Mouse (Mus musculus): Measurements from ENCODE around the gene Ubxn2a. TPM values are rescaled to one million over a fixed set of nuclear protein-coding genes. Genes with fewer than 3 reads are reported as not detected.

Gene Ubxn2a
- total RNA-seq, 2 experiments from 2014 or later, result 66.1 to 71.8 TPM

DNA sequence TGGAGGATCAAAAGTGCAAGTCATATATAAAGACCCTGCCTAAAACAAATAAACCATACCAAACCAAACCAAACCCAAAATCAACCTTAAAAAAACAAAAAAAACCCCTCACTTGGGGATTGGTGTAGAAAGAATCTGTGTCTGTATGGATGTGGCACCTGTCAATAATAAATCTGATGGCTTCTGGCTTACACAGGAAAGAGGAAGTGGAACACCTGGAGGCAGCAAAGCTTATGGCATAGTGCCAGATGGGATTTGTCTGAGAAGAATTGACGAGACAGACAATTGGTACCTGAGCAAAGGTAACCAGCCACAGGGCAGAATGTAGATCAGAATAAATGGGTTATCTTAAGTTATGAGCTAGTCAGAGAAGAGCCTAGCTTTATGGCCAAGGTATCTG, 22.4 kb downstream of the Ubxn2a start:
- no peak for DNase-seq (ENCODE audit: low spot score)
- intact Hi-C loops (cut with DNase I), result no loop called here

DNA sequence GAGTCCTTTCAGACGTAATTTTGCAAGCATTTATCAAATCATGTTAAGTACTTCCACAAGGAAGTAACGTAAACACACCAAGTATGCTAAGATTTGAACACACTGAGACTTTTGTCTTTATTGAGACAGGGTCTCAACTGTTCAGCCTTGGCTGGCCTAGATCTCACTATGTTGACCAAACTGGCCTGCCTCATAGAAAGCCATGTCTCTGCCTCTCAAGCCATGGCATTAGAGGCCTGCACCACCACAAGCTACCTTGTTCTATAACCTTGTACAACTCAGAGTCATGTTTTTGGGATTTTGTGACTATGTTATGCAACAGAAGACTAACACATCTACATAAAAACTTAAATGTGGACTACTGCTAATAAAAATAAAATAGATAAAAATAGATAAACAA, 25.4 kb downstream of the Ubxn2a start:
- DNase-seq (ENCODE audit: low spot score), result no peak
- intact Hi-C loops (cut with DNase I), result no loop called here

DNA sequence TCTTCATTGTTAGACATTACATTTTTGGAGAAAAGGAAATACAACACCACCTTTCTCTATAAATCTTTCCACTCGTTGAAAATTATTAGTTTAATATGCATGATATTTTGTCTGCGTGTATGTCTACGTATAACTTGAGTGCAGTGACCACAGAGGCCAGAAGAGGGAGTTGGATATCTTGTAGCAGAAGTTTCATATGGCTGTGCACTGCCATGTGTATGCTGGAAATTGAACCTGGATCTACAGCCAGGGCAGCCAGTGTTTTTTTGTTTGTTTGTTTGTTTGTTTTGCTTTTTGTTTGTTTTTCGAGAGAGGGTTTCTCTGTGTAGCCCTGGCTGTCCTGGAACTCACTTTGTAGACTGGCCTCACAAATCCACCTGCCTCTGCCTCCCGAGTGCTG, 28.5 kb downstream of the Ubxn2a start:
- intact Hi-C loops (cut with DNase I), result loop anchor here (5.0 kb wide), 1 partner anchor 38 kb away; the partner anchor contains the start of gene Atad2b
- DNase-seq (ENCODE audit: low spot score), result no peak

DNA sequence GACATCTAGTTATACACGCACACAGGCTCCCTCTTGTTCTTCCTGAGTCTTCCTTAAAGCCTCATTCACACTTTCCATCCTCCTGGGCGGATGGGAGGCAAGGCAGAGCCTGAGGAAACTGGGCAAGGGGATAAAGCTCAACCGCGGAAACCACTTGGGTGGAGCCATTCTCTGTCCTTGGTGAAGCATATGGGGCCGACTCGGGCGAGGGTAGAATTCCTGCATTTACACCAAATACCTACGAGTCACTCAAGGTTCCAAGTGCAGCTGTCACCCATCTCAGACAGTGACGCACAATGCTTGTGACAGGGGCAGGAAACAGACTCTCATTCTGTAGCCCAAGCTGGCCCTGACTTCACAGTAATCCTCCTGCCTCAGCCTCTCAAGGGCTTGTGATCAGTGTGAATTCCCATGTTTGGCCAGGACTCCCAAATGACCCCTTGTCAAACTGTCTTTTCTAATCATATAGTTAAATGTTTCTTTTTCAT, 29.2 kb downstream of the Ubxn2a start:
- intact Hi-C loops (cut with DNase I), result loop anchor here (5.0 kb wide), 1 partner anchor 39 kb away; the partner anchor contains the start of gene Atad2b
- DNase-seq (ENCODE audit: low spot score), result no peak

DNA sequence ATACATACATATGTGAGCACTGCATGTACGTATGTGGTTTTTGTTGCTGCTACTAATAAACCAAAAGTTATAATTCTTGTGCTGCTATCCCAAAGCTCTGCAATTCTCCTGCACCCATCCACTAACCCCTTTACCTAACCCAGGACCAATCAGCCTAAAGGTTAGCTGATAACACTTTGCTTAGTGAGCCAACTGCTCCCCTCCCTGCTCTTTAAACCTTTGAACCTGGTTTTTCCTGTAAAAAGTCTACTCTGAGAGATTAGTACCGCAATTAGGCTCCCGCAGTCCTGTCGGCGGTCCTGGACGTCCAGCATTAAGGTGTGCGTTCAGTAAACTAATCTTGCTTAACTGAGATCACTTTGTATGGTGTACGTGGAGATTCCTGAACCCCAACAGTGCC, 31.9 kb downstream of the Ubxn2a start:
- intact Hi-C loops (cut with DNase I), result loop anchor here (5.0 kb wide), 1 partner anchor 42 kb away; the partner anchor contains the start of gene Atad2b
- no peak for DNase-seq (ENCODE audit: low spot score)

DNA sequence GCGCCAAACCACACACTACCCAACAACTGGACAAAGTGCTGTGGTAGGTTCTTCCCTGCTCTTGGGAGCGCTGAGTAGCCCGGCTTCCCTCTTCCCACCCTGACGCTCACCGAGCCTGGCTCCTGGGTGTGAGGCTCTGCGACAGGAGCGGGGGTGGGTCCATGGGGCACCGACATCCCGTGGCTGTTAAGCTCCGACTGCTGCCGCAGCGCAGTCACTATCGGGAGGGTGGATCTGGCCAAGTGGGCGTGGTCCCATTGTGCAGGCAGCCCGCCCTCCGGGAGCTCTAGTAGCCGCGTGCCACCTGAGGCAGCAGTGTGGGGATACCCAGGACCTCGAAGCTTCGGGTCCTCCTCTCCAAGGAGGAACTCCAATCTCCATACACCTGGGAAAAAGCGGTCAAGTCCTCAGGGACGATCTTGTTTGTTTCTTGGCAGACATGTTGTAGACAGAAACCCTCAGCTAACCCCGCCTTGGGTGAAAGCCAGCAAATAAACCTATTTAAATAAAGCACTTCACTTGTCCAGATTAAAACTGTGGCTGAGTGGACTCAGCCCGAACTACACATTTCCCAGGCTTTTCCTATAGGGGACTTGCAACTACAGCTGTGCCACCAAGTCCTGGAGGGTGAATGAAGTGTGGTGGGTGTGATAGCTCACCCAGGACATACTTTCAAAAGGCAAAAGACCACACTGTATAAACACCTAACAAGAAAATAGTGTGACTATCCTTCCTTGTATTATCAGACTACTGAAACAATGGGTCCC, 33.2 kb downstream of the Ubxn2a start, which contains the start of gene Mfsd2b:
TSS of gene Mfsd2b (minus strand) at position 199 of the 767 bp plus-strand sequence.
- peak; percentile 34 for DNase-seq (ENCODE audit: low spot score)
- intact Hi-C loops (cut with DNase I), result no loop called here

DNA sequence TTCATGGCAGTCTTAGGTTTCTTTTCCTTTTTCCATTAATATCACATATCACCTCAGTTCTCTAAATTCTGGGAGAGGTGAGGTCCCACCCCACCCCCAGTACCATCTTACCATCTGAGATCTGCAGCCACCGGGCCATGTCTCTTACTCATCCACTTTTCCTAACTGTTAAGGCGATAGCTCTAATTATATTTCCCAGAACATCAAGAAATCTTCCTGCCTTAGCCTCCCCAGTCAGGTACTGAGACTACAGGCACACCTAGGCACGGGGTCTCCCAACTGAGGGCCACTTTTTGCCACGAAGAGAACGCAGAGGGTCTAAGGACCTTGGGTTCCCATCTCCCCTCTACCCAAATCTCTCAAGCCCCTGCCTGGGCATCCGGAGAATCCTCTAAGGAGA, 34.0 kb downstream of the Ubxn2a start:
- DNase-seq (ENCODE audit: low spot score), result no peak
- intact Hi-C loops (cut with DNase I), result no loop called here

DNA sequence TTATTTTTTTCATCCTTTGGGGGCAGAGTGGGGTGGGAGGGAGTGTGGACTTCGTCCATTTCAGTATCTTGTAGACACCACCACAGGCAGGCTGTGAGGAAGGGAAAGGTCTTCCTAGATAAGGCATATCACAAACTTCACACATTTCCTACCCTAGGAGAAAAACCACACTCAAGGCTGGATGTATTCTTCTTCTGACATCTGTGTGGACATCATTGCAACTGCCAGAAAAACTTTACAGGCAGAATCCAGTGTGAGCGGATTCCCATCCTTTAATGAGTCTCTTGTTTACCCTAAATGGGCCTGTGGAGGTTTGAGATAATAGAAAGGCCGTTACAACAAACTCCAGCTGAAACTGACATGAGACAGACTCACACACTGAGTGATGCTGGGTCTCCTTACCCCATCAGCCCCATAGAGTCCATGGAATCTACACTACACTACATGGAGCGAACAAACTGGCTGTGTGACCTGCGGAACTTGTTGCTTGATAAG, 34.5 kb downstream of the Ubxn2a start:
- intact Hi-C loops (cut with DNase I), result no loop called here

DNA sequence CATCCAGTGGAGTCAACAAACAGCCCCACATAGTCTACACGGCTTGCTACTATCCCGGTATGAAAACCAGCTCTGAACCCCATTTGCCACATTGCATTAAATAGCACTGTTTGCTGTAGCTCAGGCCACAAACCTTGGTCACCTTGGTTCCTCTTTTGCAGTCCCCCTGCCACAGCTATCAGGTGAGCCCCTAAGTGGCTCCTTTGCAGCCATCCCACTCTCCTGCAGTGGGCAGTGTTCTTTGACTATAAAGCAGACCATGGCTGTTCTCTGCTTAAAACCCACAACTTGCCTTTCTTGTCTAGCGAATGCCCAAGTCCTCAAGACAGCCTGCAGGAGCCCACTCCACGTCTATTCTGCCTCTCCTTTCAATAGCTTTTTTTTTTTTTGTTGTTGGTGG, 35.2 kb downstream of the Ubxn2a start:
- no peak for DNase-seq (ENCODE audit: low spot score)
- intact Hi-C loops (cut with DNase I), result no loop called here

More for the DNA sequence above, 34.5 kb downstream of the Ubxn2a start:
- DNase-seq (ENCODE audit: low spot score), result no peak

DNA sequence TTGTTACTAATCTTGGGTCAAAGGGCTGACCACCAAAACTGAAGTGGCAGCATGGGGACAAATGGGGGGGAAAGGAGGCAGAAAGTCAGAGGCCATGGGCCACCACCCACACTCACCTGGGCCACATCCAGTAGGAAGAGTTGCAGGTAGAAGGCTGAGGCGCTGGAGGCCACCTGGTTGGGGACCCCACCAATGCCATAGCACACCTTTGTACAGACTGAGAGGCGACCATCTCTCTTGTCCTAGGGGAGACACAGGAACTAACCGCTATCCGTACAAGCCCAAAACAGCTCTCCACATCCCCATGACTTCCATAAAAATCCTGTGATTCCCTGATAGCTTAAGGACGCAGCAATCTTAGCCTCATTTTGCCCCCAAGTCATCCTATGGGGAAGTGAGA, 36.2 kb downstream of the Ubxn2a start:
- intact Hi-C loops (cut with DNase I), result no loop called here
- DNase-seq (ENCODE audit: low spot score), result no peak

DNA sequence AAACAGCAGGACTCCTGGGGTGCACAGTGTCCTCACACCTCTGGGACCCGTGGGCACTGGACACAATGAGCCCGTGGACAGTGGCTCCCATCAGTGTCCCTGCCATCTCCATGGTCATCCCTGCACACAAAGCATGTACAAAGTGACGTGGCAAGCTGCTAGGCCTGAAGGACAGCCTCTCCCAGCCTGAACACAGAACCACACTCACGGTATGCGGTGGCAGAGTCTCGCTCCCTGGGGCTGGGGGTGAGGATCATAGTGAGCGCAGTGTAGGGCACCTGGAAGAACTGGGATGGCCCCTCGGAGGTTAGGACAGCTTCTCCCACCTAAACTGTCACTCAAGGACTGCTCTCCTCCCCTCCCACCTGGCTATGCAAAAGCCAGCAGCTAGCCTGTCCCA, 38.6 kb downstream of the Ubxn2a start:
- intact Hi-C loops (cut with DNase I), result no loop called here
- DNase-seq (ENCODE audit: low spot score), result no peak

DNA sequence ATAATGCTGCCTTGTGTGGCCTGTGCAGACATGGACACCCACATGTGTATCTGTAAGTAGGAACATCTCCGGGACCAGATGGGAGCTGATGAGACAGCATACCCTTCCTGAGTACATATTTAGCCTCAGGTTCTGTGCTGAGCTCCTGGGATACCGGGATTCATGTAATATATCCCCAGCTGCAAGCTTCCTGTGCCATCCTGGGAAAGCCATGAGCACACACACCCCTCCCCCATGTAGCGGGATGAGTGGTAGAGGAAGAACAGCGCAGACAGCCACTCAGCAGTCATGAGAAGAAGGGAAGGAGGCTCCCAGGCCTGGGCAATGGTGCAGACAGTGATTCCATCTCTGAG, 43.2 kb downstream of the Ubxn2a start:
- intact Hi-C loops (cut with DNase I), result loop anchor here (5.0 kb wide), 1 partner anchor 53 kb away; the partner anchor contains the start of gene Atad2b
- DNase-seq (ENCODE audit: low spot score), result no peak

DNA sequence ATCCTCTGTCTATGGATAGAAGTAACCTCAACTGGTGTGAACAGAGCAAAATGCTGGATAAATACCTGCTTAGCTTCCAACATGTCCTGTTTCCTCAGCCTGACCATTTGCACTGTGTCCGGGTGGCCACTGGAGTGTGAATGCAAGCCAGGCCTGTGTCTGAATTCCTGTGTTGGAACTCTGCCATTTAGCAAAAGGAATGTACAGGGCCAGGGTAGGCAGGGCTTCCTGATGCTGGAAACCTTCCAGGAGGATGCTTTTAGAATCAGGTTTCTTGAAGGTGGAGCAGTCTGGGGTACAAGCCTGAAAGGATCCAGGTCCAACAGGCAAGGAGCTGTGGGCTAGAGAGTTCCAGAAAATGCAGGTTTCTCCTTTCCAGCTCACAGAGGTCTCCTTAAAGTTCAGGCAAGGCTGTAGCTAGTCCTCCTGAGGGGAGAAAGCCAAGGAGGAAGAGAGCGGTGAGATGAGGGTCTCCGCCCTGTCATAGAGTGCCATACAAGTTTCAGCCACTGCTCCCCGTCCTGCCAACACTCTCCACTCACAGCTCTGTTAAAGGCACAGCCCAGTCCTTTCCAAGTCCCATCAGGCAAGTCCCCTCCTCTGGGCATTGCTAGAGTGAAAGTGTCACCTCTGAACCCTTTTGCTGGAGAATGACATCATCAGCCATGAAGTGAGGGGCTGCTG, 43.7 kb downstream of the Ubxn2a start:
- DNase-seq (ENCODE audit: low spot score), result no peak
- intact Hi-C loops (cut with DNase I), result loop anchor here (5.0 kb wide), 1 partner anchor 54 kb away; the partner anchor contains the start of gene Atad2b

DNA sequence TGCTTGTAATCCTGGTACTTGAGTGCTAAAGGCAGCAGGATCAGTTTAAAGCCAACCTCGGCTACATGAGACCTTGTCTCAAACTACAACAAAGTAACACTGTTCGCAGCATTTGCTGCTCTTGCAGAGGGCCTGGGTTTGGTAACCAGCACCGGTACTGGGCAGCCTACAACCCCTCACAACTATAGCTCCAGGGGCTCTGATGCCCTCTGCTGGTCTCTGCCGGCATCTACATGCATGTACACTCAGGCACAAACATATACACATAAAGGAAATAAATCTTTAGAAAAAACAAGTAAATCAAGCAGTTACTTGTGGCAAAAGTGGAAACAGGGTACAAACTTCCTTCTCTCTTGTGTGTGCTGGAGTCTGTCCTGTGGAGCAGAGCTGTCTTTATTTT, 44.8 kb downstream of the Ubxn2a start:
- intact Hi-C loops (cut with DNase I), result loop anchor here (5.0 kb wide), 1 partner anchor 55 kb away; the partner anchor contains the start of gene Atad2b
- no peak for DNase-seq (ENCODE audit: low spot score)

DNA sequence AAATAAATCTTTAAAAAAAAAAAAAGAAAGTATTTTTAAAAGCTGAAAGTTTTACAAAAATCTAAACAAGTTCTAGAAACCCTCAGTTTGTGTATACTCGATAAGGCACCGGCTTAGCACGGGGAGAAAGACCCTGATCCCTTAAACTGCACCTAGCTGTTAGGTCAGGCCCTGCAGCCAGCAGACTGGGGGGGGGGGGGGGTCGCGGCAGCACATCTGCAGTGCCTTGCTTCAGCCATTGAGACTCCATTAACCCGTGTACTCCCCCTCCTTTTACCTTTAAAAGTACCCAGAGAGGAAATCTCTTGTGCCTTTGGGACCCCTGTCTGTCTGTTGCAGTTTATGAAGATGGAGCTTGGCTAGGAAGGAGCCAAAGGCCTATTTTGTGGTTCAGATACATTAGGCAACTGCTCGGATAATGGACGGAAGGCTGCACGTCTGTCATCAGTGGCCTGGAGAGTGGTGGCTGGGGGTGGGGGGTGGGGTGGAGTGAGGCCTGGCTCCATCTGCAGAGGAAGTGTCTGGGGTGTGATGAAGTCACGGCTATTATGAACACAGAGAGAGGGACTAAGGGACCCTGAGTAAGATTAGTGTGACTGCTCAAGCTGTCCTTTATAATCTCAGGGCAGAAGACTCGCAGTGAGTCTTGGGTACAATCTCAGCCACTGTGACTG, 48.1 kb downstream of the Ubxn2a start:
- DNase-seq (ENCODE audit: low spot score), result no peak
- intact Hi-C loops (cut with DNase I), result loop anchor here (5.0 kb wide), 1 partner anchor 113 kb away; no protein-coding TSS in a partner anchor

DNA sequence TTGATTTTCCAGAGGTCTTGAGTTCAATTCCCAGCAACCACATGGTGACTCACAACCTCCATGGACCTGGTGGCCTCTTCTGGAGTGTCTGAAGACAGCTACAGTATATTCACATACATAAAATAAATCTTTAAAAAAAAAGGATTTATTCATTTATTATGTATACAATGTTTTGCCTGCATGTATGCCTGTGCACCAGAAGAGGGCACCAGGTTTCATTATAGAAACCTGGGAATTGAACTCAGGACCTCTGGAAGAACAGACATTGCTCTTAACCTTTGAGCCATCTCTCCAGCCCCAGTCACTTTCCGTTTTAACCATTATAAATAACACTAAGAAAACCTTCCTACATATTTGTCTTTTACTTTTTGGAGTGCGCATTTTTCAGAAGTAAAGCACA, 50.7 kb downstream of the Ubxn2a start:
- no peak for DNase-seq (ENCODE audit: low spot score)
- intact Hi-C loops (cut with DNase I), result loop anchor here (5.0 kb wide), 1 partner anchor 115 kb away; no protein-coding TSS in a partner anchor

DNA sequence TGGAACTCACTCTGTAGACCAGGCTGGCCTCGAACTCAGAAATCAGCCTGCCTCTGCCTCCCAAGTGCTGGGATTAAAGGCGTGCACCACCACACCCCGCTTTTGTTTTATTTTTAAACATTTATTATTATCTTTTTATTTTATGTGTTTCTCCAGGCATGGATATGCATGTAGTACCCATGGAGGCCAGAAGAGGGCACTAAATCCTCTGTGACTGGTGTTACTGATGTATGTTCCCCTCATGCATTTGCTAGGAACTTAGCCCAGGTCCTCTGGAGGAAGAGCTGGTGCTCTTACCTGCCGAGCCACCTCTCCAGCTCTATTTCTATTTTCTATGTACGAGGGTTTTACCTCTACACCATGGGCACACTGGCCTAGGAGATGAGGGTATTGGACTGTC, 51.3 kb downstream of the Ubxn2a start:
- intact Hi-C loops (cut with DNase I), result loop anchor here (5.0 kb wide), 1 partner anchor 116 kb away; no protein-coding TSS in a partner anchor
- no peak for DNase-seq (ENCODE audit: low spot score)

DNA sequence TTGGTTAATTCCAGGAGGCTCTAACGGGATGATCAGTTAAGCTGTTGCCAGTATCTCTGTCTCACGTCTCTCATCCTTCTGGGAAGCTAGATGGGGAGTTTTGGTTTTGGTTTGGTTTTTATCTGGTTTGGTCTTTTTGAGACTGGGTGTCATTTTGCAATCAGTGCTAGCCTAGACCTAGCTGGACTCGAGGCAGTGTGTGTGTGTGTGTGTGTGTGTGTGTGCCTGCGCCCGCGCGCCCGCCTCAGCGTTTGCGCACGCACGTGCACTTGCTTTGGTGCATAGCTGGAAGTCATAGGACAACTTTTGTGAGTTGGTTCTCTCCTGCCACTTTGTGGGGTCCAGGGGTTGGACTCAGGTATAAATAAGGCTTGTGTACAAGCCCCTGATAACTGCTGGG, 63.8 kb downstream of the Ubxn2a start:
- intact Hi-C loops (cut with DNase I), result loop anchor here (2.0 to 5.0 kb wide), 2 partner anchors 25 to 74 kb away; partner anchors contain the start of gene Atad2b
- no peak for DNase-seq (ENCODE audit: low spot score)

DNA sequence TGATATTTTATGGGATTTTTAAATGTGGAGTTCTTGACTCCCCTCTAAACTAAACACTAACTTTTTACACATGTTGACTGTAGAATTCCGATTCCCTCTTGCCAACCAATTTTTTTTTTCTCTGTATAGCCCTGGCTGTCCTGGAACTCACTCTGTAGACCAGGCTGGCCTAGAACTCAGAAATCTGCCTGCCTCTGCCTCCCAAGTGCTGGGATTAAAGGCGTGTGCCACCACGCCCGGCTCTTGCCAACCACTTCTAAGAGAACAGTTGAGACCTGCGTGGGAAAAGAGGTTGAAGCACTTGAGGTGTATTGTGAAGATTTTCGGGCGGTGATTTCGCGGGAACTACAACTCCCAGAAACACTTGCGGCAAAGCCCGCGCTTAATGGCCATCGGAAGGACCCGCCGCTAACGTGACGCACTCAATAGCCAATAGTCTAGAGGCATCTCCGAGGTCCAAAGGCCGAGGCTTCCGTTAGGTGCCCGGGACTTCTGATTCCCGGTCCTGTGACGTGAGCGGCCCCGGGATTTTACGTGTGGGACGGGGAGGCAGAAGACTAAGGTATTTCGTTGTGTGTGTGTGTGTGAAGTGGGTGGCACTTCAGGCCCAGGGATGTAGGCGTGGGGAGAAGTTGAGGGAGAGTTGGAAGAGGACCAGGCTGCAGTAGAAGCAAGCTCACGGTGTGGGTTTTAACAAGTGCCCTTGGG, 64.5 kb downstream of the Ubxn2a start, which contains the start of gene Wdcp:
TSS of gene Wdcp (plus strand) at position 414 of the 708 bp plus-strand sequence.
- peak; percentile 85 for DNase-seq (ENCODE audit: low spot score)
- intact Hi-C loops (cut with DNase I), result loop anchor here (2.0 to 5.0 kb wide), 2 partner anchors 24 to 74 kb away; partner anchors contain the start of gene Atad2b
